Mouse (Mus musculus): Measurements from ENCODE around the gene Mau2. TPM values are rescaled to one million over a fixed set of nuclear protein-coding genes. Genes with fewer than 3 reads are reported as not detected.

Mau2 gene
- polyA plus RNA-seq (2015; fragmentation: Nextera tagmentation; extraction: Ambion mirVana) = 26.6 and 28.0 TPM in 2 replicates

DNA sequence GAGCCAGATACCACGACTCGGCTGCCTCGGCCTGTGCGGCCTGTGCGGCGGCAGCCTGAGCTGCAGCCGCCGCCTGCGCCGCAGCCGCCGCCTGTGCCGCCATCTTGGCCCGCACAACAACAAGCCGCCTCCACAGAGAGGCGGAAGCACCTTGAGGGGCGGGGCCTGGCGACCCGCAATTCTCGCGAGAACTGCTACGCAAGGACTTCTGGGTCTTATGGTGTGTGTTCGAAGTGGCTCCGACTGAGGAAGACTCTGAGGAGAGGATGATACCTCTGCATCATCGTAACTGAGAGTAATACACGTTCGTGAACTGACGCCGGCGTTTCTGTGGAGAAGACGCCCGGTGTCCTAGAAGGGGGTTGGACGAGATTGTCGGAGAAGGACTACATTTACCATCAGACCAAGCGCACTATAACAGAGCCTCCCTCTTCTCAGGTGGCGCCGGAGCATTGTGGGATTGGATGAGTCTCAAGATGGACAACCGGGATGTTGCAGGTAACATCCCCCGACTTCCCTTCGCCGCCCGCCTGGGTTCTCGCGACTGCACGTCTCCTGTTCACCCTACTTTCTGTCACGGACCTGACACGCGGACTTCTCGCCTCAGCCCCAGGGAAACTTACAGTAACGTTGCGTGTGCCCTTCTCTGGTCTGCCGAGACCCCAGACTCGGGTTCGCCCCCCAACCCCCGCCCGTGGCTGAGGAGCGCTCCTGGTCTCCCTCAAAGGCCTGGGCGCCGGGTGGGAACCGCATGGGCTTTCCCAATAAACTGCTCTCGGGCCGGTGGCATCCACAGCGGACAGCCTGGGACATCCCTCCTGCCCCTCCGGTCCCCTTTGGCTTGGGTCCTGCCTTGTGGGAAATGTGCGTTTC, at the start of gene Mau2, which contains the start of gene Sugp1:
TSS of gene Mau2 (minus strand) at position 152 of the 873 bp plus-strand sequence.
TSS of gene Sugp1 (plus strand) at position 231 of the 873 bp plus-strand sequence.

DNA sequence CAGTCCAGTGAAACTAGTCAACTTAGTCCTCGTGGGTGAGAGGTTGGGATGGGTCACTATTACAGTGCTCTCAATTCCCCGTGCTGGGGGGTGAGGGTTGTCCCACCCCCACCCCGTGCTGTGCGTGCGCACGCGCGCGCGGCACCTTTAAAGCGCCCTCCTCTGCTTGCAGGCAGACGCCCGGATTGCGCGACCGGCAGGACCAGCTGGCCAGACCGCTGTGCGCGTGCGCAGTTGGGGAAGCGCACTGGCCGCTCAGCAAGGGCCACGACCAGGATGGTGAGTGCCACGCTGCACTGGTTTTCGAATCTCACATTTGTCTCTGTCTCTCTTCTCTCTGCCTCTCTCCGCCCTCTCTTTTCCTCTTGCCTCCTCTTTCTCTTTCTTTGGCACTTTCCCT, 40.8 kb upstream of the Mau2 start, which contains the start of gene Hapln4:
TSS of gene Hapln4 (plus strand) at position 173 of the 400 bp plus-strand sequence.

DNA sequence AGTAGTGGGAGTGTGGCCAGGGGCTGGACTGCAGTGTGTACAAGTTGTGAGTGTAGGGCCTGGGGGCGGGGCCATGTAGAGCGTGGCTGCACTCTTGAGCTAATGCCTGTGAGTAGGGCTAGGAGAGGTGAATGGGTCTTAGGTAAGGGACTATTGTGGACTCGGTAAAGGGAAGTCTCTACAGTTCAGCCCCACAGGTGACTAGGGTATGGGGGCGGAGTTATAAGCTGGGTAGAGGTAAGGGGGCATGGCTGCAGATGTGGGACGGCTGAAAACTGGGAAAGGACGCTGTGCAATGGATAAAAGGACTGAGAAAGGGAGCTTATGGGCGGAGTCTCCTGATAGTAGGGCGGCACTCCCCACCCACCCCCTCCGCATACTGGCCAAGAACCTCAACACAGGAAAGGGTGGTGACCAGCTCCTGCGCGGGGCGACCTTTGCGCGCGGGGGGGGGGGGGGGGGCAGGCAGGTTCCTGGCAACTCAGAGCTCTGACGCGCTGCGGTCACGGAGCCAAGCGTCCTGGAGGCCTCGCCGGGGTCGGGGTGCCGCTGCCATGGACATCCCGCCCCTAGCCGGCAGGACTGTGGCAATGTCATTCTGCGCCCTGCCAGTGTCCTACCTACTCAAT, 30.0 kb upstream of the Mau2 start, which contains the start of gene Tm6sf2:
TSS of gene Tm6sf2 (plus strand) at position 484 of the 629 bp plus-strand sequence.

DNA sequence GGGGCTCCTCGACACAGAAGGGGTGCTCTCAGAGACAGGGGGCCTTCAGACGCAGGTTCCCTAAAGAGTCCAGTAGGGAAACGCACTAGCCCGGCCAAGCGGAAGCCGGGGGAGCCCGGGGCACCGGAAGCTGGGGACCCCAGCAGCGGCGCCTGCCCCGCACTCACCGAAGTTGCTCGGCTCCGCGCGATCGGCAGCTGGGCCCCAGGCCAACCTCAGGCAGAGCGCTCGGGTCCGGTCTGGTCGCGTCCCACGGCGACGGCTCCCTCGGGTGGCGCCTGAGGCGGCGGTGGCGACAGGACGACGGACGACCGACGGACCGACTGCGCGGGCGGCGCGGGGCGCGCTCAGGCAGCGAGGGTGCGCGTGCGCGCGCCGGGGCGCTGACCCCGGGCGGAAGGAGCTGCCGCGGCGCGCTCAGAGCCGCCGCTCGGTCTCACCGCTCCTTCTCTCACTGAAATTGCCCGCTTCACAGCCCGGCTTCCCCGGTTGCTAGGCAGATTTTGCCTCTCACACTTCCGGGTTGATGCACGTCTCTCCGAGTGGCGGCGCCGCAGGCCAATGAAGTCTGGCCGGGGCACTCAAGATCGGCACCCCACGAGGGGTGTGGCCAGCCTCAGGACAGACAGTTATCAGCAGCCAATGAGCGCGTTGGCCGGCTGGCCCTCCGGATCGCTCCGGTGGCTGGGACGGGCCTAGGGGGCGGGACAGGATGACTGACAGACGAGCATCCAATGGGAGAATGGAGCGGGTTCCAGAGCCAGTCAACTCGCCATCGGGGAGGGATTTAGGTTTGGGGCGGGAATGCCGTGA, 46.6 kb downstream of the Mau2 start, which contains the start of gene Gatad2a:
TSS of gene Gatad2a (minus strand) at position 609 of the 813 bp plus-strand sequence.

Other genes with a start within 250 kb of the Mau2 start
- 5.5 and 8.5 TPM in 2 replicates for gene Gmip, start 234.1 kb downstream of the Mau2 start, polyA plus RNA-seq (2015; fragmentation: Nextera tagmentation; extraction: Ambion mirVana)
- gene Lpar2, start 220.3 kb downstream of the Mau2 start, polyA plus RNA-seq (2015; fragmentation: Nextera tagmentation; extraction: Ambion mirVana) = 0.27 and 0.30 TPM in 2 replicates
- gene Pbx4, start 210.2 kb downstream of the Mau2 start, polyA plus RNA-seq (2015; fragmentation: Nextera tagmentation; extraction: Ambion mirVana) = 3.5 and 4.3 TPM in 2 replicates
- gene Cilp2, start 155.0 kb downstream of the Mau2 start, polyA plus RNA-seq (2015; fragmentation: Nextera tagmentation; extraction: Ambion mirVana) = 0.46 and 0.52 TPM in 2 replicates
- 2.2 and 2.3 TPM in 2 replicates for gene Tssk6, start 140.6 kb downstream of the Mau2 start, polyA plus RNA-seq (2015; fragmentation: Nextera tagmentation; extraction: Ambion mirVana)
- 222 and 227 TPM in 2 replicates for gene Ndufa13, start 140.2 kb downstream of the Mau2 start, polyA plus RNA-seq (2015; fragmentation: Nextera tagmentation; extraction: Ambion mirVana)
- 1.3 and 2.2 TPM in 2 replicates for gene Yjefn3, start 140.0 kb downstream of the Mau2 start, polyA plus RNA-seq (2015; fragmentation: Nextera tagmentation; extraction: Ambion mirVana)
- gene Gatad2a, start 46.4 kb downstream of the Mau2 start, polyA plus RNA-seq (2015; fragmentation: Nextera tagmentation; extraction: Ambion mirVana) = 26.5 and 27.4 TPM in 2 replicates
- 22.9 and 23.3 TPM in 2 replicates for gene Sugp1, start 79 bp upstream of the Mau2 start, polyA plus RNA-seq (2015; fragmentation: Nextera tagmentation; extraction: Ambion mirVana)
- 0.14 TPM in 1 of 2 replicates, not detected in the other for gene Tm6sf2, start 30.2 kb upstream of the Mau2 start, polyA plus RNA-seq (2015; fragmentation: Nextera tagmentation; extraction: Ambion mirVana)
- gene Hapln4, start 40.7 kb upstream of the Mau2 start, polyA plus RNA-seq (2015; fragmentation: Nextera tagmentation; extraction: Ambion mirVana) = 0.04 TPM in 2 replicates
- gene Ncan, start 78.1 kb upstream of the Mau2 start, polyA plus RNA-seq (2015; fragmentation: Nextera tagmentation; extraction: Ambion mirVana) = 0.10 and 0.16 TPM in 2 replicates
- 29.3 and 31.3 TPM in 2 replicates for gene Nr2c2ap, start 88.6 kb upstream of the Mau2 start, polyA plus RNA-seq (2015; fragmentation: Nextera tagmentation; extraction: Ambion mirVana)
- gene Rfxank, start 96.4 kb upstream of the Mau2 start, polyA plus RNA-seq (2015; fragmentation: Nextera tagmentation; extraction: Ambion mirVana) = 7.5 and 7.9 TPM in 2 replicates
- 30.9 and 33.6 TPM in 2 replicates for gene Borcs8, start 96.8 kb upstream of the Mau2 start, polyA plus RNA-seq (2015; fragmentation: Nextera tagmentation; extraction: Ambion mirVana)
- gene Mef2b, start 97.0 kb upstream of the Mau2 start, polyA plus RNA-seq (2015; fragmentation: Nextera tagmentation; extraction: Ambion mirVana) = 0.24 and 0.37 TPM in 2 replicates
- 38.0 and 43.3 TPM in 2 replicates for gene Tmem161a, start 129.6 kb upstream of the Mau2 start, polyA plus RNA-seq (2015; fragmentation: Nextera tagmentation; extraction: Ambion mirVana)
- gene Slc25a42, start 169.6 kb upstream of the Mau2 start, polyA plus RNA-seq (2015; fragmentation: Nextera tagmentation; extraction: Ambion mirVana) = 2.6 and 2.7 TPM in 2 replicates
- gene Sugp2, start 191.5 kb upstream of the Mau2 start, polyA plus RNA-seq (2015; fragmentation: Nextera tagmentation; extraction: Ambion mirVana) = 11.8 and 12.9 TPM in 2 replicates
- 13.7 and 14.2 TPM in 2 replicates for gene Armc6, start 191.7 kb upstream of the Mau2 start, polyA plus RNA-seq (2015; fragmentation: Nextera tagmentation; extraction: Ambion mirVana)
- 17.3 and 19.4 TPM in 2 replicates for gene Homer3, start 240.1 kb upstream of the Mau2 start, polyA plus RNA-seq (2015; fragmentation: Nextera tagmentation; extraction: Ambion mirVana)

Measured in urinary bladder, postnatal 0 days (tissue).